Mouse (Mus musculus) thymus, adult 2 months (tissue): ENCODE measurements around the gene Cyp4f13. TPM values are rescaled to one million over a fixed set of nuclear protein-coding genes. Genes with fewer than 3 reads are reported as not detected.

Experiments used
- DNase-seq: peaks from one replicate; pipeline ENCODE4 v3.0.0; 2021
- H3K27ac ChIP-seq: fragments of 200-500 bp; 2 replicates; pipeline ENCODE4 v1.5.1; 2012; ENCODE audit warnings: low read length, control low read depth; ENCODE audit not compliant: control insufficient read depth, insufficient read depth
- H3K27me3 ChIP-seq: fragments of 200-500 bp; 2 replicates; pipeline ENCODE4 v1.6.1; 2012; ENCODE audit warnings: mild to moderate bottlenecking, low read length, moderate library complexity, mixed read lengths; ENCODE audit not compliant: control insufficient read depth, insufficient read depth
- H3K36me3 ChIP-seq: fragments of 200-500 bp; 2 replicates; pipeline ENCODE4 v1.6.1; 2012; ENCODE audit warnings: mild to moderate bottlenecking, low read length, moderate library complexity; ENCODE audit not compliant: control insufficient read depth, insufficient read depth
- H3K4me1 ChIP-seq: fragments of 200-500 bp; replicated peaks from 2 replicates; pipeline ENCODE4 v1.6.1; 2012; ENCODE audit warnings: low read length; ENCODE audit not compliant: control insufficient read depth, insufficient read depth
- H3K4me3 ChIP-seq: fragments of 200-500 bp; 2 replicates; pipeline ENCODE4 v1.5.1; 2012; ENCODE audit warnings: mild to moderate bottlenecking, low read length, control low read depth, moderate library complexity; ENCODE audit not compliant: control insufficient read depth, insufficient read depth
- CTCF ChIP-seq: fragments of 200-500 bp; IDR thresholded peaks from 2 replicates; pipeline ENCODE4 v1.5.1; 2012; ENCODE audit warnings: mild to moderate bottlenecking, control low read depth, low read length, moderate library complexity, borderline replicate concordance; ENCODE audit not compliant: control insufficient read depth, poor library complexity, insufficient read depth; ENCODE audit errors: extremely low read depth
- POLR2A ChIP-seq: fragments of 200-500 bp; IDR thresholded peaks from 2 replicates; pipeline ENCODE4 v1.6.1; 2012; ENCODE audit warnings: mild to moderate bottlenecking, low read length, control low read depth, moderate library complexity; ENCODE audit not compliant: control insufficient read depth, poor library complexity, insufficient read depth; ENCODE audit errors: extremely low read depth
- WGBS: fragments of 180-500 bp; shearing (Covaris S2); methylation state at CpG from one replicate; pipeline ENCODE4 v1.1.7; 2018; 5-methylcytosine and 5-hydroxymethylcytosine counted together
- polyA plus RNA-seq: library from polyadenylated mRNA; depleted of rRNA; stranded (reverse); fragments of >200 nt; gene quantifications from 2 replicates; pipeline ENCODE4 v1.2.3, GENCODE M21; 2012; rRNA removed

The Cyp4f13 gene
- polyA plus RNA-seq, 1 experiment, result 39.0 TPM

GRCm38 (mm10) chr17:32878773-32879172, 68.4 kb downstream of the Cyp4f13 start:
- no peak overlapping the region for H3K4me3 ChIP-seq
- TF ChIP-seq POLR2A (no peak), CTCF (no peak)
- 97% methylated on average over 11 of the region's 11 CpGs for WGBS
- H3K27ac ChIP-seq, result no peak overlapping the region
- H3K4me1 ChIP-seq, result no peaks in the 10 kb centered on the region
- H3K36me3 ChIP-seq, result no peaks in the 10 kb centered on the region
- no peaks in the 10 kb centered on the region for H3K27me3 ChIP-seq
- DNase-seq, result no peak

GRCm38 (mm10) chr17:32877471-32878171, 69.6 kb downstream of the Cyp4f13 start:
- no peak overlapping the region for H3K4me3 ChIP-seq
- 34% methylated on average over 22 of the region's 22 CpGs for WGBS

More at GRCm38 (mm10) chr17:32877471-32878171, 69.6 kb downstream of the Cyp4f13 start:
- no peak for TF ChIP-seq CTCF
- H3K4me1 ChIP-seq, result no peaks in the 10 kb centered on the region
- H3K27me3 ChIP-seq, result no peaks in the 10 kb centered on the region
- H3K36me3 ChIP-seq, result no peaks in the 10 kb centered on the region
- no peak overlapping the region for H3K27ac ChIP-seq
- no peak for DNase-seq

Other genes with a start within 250 kb of the Cyp4f13 start
- gene Zfp871, start 159.1 kb downstream of the Cyp4f13 start, polyA plus RNA-seq, result 25.7 and 29.7 TPM in 2 replicates
- gene Zfp811, start 137.5 kb downstream of the Cyp4f13 start, polyA plus RNA-seq, result 0.05 and 0.13 TPM in 2 replicates
- gene Zfp799, start 117.1 kb downstream of the Cyp4f13 start, polyA plus RNA-seq, result 9.8 and 12.5 TPM in 2 replicates
- gene Zfp870, start 55.8 kb downstream of the Cyp4f13 start, polyA plus RNA-seq, result 0.34 and 0.37 TPM in 2 replicates
- gene Cyp4f14, start 30.1 kb downstream of the Cyp4f13 start, polyA plus RNA-seq, result 0.23 and 1.6 TPM in 2 replicates
- 2.0 TPM in 2 replicates for gene Zfp472, start 18.4 kb upstream of the Cyp4f13 start, polyA plus RNA-seq
- 4.9 and 6.4 TPM in 2 replicates for gene Zfp952, start 45.7 kb upstream of the Cyp4f13 start, polyA plus RNA-seq
- 1.1 and 1.2 TPM in 2 replicates for gene Zfp763, start 86.0 kb upstream of the Cyp4f13 start, polyA plus RNA-seq
- gene 4921501E09Rik, start 120.7 kb upstream of the Cyp4f13 start, polyA plus RNA-seq, result not detected in 2 replicates
- gene Zfp563, start 141.9 kb upstream of the Cyp4f13 start, polyA plus RNA-seq, result 2.1 and 2.4 TPM in 2 replicates
- not detected in 2 replicates for gene Morc2b, start 192.3 kb upstream of the Cyp4f13 start, polyA plus RNA-seq
- gene Olfr55, start 221.0 kb upstream of the Cyp4f13 start, polyA plus RNA-seq, result not detected in 2 replicates
- gene Olfr239, start 243.9 kb upstream of the Cyp4f13 start, polyA plus RNA-seq, result not detected in 2 replicates